Mouse (Mus musculus): ENCODE measurements at regions not wholly inside any gene's neighbourhood (a gene's known extent, or its start where the extent isn't known, plus 50 kb on each side); places are given as distances from the start of the nearest gene placed in this dataset.

DNA sequence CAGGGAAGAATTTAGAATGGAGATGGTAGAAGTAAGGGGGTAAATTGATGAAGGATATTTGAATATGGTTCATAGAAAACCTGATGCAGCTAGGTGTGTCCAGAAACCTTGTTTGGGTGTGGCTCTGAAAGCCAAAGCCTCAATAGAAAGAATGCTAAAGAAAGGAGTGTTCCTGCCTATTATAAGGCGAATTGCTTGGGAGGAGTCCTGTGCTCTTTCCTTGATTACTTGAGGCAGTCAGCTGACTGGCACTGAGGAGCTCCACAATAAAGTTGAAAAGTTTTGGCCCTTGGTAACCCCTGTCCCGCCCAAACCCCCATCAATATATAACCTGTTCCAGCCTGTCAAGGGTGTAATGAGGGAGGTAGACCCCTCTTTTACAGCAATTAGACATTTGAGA, 257.6 kb upstream of the Zfp808 start:
- peak; percentile 91 for DNase-seq (ENCODE audit: low read depth, low spot score)
